Mouse (Mus musculus): Measurements from ENCODE around the gene Taf12. TPM values are rescaled to one million over a fixed set of nuclear protein-coding genes. Genes with fewer than 3 reads are reported as not detected.

Gene Taf12
- polyA plus RNA-seq, 1 experiment = 14.0 TPM

- no peaks in the 10 kb centered on the region for H3K9me3 ChIP-seq
- peaks cover 65% of the 10 kb centered on the region for H3K4me1 ChIP-seq
- no peaks in the 10 kb centered on the region for H3K27me3 ChIP-seq (replicated peaks)
- H3K4me3 ChIP-seq (replicated peaks) = peak overlapping the region; percentile 57
- TF ChIP-seq FLI1 (IDR thresholded peaks at IDR 0.05; ENCODE audit: low read length) (no peak), GATA1 (IDR thresholded peaks at IDR 0.05; ENCODE audit: borderline replicate concordance, low read length) (no peak)
- peaks cover 56% of the 10 kb centered on the region for H3K36me3 ChIP-seq (replicated peaks; ENCODE audit: low read length)
Observed at GRCm38 (mm10) chr4:132253622-132254021, 20.6 kb upstream of the Taf12 start.

GRCm38 (mm10) chr4:132254986-132255385, 19.2 kb upstream of the Taf12 start:
- Histone ChIP-seq H3K4me3 (replicated peaks) (no peak overlapping the region), H3K4me1 (peaks cover 70% of the 10 kb centered on the region), H3K36me3 (replicated peaks; ENCODE audit: low read length) (peaks cover 48% of the 10 kb centered on the region), H3K27me3 (replicated peaks) (no peaks in the 10 kb centered on the region), H3K9me3 (no peaks in the 10 kb centered on the region)
- TF ChIP-seq GATA1 (IDR thresholded peaks at IDR 0.05; ENCODE audit: borderline replicate concordance, low read length) (no peak), FLI1 (IDR thresholded peaks at IDR 0.05; ENCODE audit: low read length) (no peak)

GRCm38 (mm10) chr4:132256384-132256783, 17.8 kb upstream of the Taf12 start:
- peaks cover 70% of the 10 kb centered on the region for H3K4me1 ChIP-seq
- TF ChIP-seq GATA1 (IDR thresholded peaks at IDR 0.05; ENCODE audit: borderline replicate concordance, low read length) (no peak), FLI1 (IDR thresholded peaks at IDR 0.05; ENCODE audit: low read length) (no peak)
- peaks cover 34% of the 10 kb centered on the region for H3K36me3 ChIP-seq (replicated peaks; ENCODE audit: low read length)
- H3K9me3 ChIP-seq = no peaks in the 10 kb centered on the region
- no peaks in the 10 kb centered on the region for H3K27me3 ChIP-seq (replicated peaks)
- H3K4me3 ChIP-seq (replicated peaks) = no peak overlapping the region

- Histone ChIP-seq H3K27me3 (replicated peaks) (no peaks in the 10 kb centered on the region), H3K4me3 (replicated peaks) (peak overlapping the region; percentile 92), H3K36me3 (replicated peaks; ENCODE audit: low read length) (peaks cover 19% of the 10 kb centered on the region), H3K4me1 (peaks cover 65% of the 10 kb centered on the region), H3K9me3 (no peaks in the 10 kb centered on the region)
- TF ChIP-seq FLI1 (IDR thresholded peaks at IDR 0.05; ENCODE audit: low read length) = no peak
- TF ChIP-seq GATA1 (IDR thresholded peaks at IDR 0.05; ENCODE audit: borderline replicate concordance, low read length) = no peak
Observed at GRCm38 (mm10) chr4:132259248-132259647, 14.9 kb upstream of the Taf12 start.

GRCm38 (mm10) chr4:132260404-132261379, 13.5 kb upstream of the Taf12 start:
- Histone ChIP-seq H3K9me3 (no peaks in the 10 kb centered on the region), H3K27me3 (replicated peaks) (no peaks in the 10 kb centered on the region), H3K36me3 (replicated peaks; ENCODE audit: low read length) (peaks cover 19% of the 10 kb centered on the region), H3K4me1 (peaks cover 58% of the 10 kb centered on the region), H3K4me3 (replicated peaks) (peak overlapping the region; percentile 92)
- TF ChIP-seq FLI1 (IDR thresholded peaks at IDR 0.05; ENCODE audit: low read length) (no peak), GATA1 (IDR thresholded peaks at IDR 0.05; ENCODE audit: borderline replicate concordance, low read length) (no peak)

GRCm38 (mm10) chr4:132261514-132262357, 12.4 kb upstream of the Taf12 start, which contains the start of gene Gmeb1:
Gene Gmeb1 (minus strand): TSS chr4:132261602.
- H3K4me1 ChIP-seq = peaks cover 50% of the 10 kb centered on the region
- H3K27me3 ChIP-seq (replicated peaks) = no peaks in the 10 kb centered on the region
- H3K9me3 ChIP-seq = no peaks in the 10 kb centered on the region
- TF ChIP-seq FLI1 (IDR thresholded peaks at IDR 0.05; ENCODE audit: low read length) (no peak), GATA1 (IDR thresholded peaks at IDR 0.05; ENCODE audit: borderline replicate concordance, low read length) (no peak)
- H3K36me3 ChIP-seq (replicated peaks; ENCODE audit: low read length) = peaks cover 12% of the 10 kb centered on the region
- H3K4me3 ChIP-seq (replicated peaks) = peak within 1 kb of the TSS; percentile 92

- Histone ChIP-seq H3K9me3 (no peaks in the 10 kb centered on the region), H3K4me1 (peaks cover 50% of the 10 kb centered on the region), H3K4me3 (replicated peaks) (peak overlapping the region; percentile 92), H3K27me3 (replicated peaks) (no peaks in the 10 kb centered on the region), H3K36me3 (replicated peaks; ENCODE audit: low read length) (peaks cover 12% of the 10 kb centered on the region)
- TF ChIP-seq GATA1 (IDR thresholded peaks at IDR 0.05; ENCODE audit: borderline replicate concordance, low read length) (no peak), FLI1 (IDR thresholded peaks at IDR 0.05; ENCODE audit: low read length) (no peak)
Observed at GRCm38 (mm10) chr4:132262358-132262616, 11.9 kb upstream of the Taf12 start.

- Histone ChIP-seq H3K27me3 (replicated peaks) (no peaks in the 10 kb centered on the region), H3K4me1 (peaks cover 41% of the 10 kb centered on the region)
- TF ChIP-seq GATA1 (IDR thresholded peaks at IDR 0.05; ENCODE audit: borderline replicate concordance, low read length) (no peak), FLI1 (IDR thresholded peaks at IDR 0.05; ENCODE audit: low read length) (no peak)
Observed at GRCm38 (mm10) chr4:132263313-132263712, 10.9 kb upstream of the Taf12 start.

GRCm38 (mm10) chr4:132266835-132267349, 7.3 kb upstream of the Taf12 start:
- Histone ChIP-seq H3K36me3 (replicated peaks; ENCODE audit: low read length) (no peaks in the 10 kb centered on the region), H3K4me3 (replicated peaks) (no peak overlapping the region), H3K9me3 (no peaks in the 10 kb centered on the region), H3K4me1 (peaks cover 35% of the 10 kb centered on the region), H3K27me3 (replicated peaks) (no peaks in the 10 kb centered on the region)
- no peak for TF ChIP-seq FLI1 (IDR thresholded peaks at IDR 0.05; ENCODE audit: low read length)
- TF ChIP-seq GATA1 (IDR thresholded peaks at IDR 0.05; ENCODE audit: borderline replicate concordance, low read length) = no peak

More at GRCm38 (mm10) chr4:132263313-132263712, 10.9 kb upstream of the Taf12 start:
- H3K9me3 ChIP-seq = no peaks in the 10 kb centered on the region
- H3K36me3 ChIP-seq (replicated peaks; ENCODE audit: low read length) = peaks cover 4% of the 10 kb centered on the region
- no peak overlapping the region for H3K4me3 ChIP-seq (replicated peaks)
